Mouse (Mus musculus): Measurements from ENCODE around the gene Gm49352. TPM values are rescaled to one million over a fixed set of nuclear protein-coding genes. Genes with fewer than 3 reads are reported as not detected.
"Not testable (repeated sequence)": the region's sequence is repeated elsewhere in the genome, so short reads cannot be mapped to it uniquely, and the experiment has no call there.

The Gm49352 gene
- not detected for total RNA-seq (2021)

GRCm38 (mm10) chr13:61568074-61568473 lies at the start of gene Gm49352:
Gene Gm49352, minus strand, starts transcription at chr13:61568174.
- DNase-seq (ENCODE audit: low spot score); intact Hi-C loops (cut with DNase I): not testable (repeated sequence)

GRCm38 (mm10) chr13:61570027-61570426 lies 2.1 kb upstream of the Gm49352 start, which contains the start of gene Cts3:
Gene Cts3, minus strand, starts transcription at chr13:61570127.
- intact Hi-C loops (cut with DNase I), result no loop called here
- no peak for DNase-seq (ENCODE audit: low spot score)

GRCm38 (mm10) chr13:61541631-61542030 lies 26.3 kb downstream of the Gm49352 start, which contains the start of gene Ctsm:
Gene Ctsm, minus strand, starts transcription at chr13:61541839.
- intact Hi-C loops (cut with DNase I), result no loop called here
- no peak for DNase-seq (ENCODE audit: low spot score)

Other genes with a start within 250 kb of the Gm49352 start
- gene Cts7, start 210.0 kb downstream of the Gm49352 start, total RNA-seq (2021), result not detected
- not detected for gene Ctsm, start 26.3 kb downstream of the Gm49352 start, total RNA-seq (2021)
- not detected for gene Cts3, start 2.0 kb upstream of the Gm49352 start, total RNA-seq (2021)